Mouse (Mus musculus) adrenal gland, postnatal 25 days (tissue): ENCODE data around the gene Piezo1. TPM values are rescaled to one million over a fixed set of nuclear protein-coding genes. Genes with fewer than 3 reads are reported as not detected.

Source experiments
- DNase-seq: peaks from one replicate; pipeline ENCODE4 v3.0.0; 2021; ENCODE audit warnings: mixed read lengths
- total RNA-seq: library from RNA; stranded (reverse); gene quantifications from 2 replicates; pipeline ENCODE4 v1.2.3, GENCODE M21; 2021

Piezo1 gene
- total RNA-seq, 1 experiment from 2014 or later, result 20.1 TPM

DNA sequence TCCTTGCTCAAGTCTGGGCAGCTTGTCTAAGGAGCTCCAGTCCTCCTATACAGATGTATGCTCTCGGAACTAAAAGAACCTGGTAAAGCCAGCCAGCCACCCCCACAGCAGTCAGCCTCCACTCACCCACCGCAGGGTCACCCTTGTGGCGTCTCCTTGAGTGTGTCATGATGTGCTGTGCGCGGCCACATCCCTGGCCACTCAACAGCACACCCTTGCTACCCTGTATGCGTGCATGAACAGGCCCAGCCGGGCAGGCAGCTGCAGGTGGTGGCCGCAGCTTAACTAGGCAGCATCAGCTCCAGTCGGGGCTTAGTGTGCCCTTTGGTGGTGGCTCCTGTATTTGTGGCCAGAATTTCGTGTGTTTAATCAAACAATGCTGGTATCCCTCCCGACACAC, 94.0 kb downstream of the Piezo1 start:
- DNase-seq, result no peak

DNA sequence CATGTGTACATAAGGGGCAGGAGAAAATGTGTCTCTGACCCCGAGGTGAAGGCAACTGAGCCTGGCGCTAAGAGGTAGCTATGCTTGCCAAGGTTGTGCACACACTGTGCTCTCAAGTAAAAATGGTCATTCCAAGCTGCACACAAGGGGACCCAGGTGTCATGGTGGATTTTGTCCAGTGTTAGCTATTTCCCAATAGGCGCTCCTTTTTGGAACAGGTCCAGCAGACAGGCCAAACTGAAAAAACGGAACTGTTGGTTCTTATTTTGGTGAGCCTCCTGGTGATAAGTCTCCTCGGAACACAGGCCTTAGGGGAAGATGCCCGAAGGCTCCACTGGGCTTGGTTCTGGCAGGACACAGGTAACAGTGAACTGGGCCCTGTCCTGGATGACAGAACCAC, 96.7 kb downstream of the Piezo1 start:
- no peak for DNase-seq

DNA sequence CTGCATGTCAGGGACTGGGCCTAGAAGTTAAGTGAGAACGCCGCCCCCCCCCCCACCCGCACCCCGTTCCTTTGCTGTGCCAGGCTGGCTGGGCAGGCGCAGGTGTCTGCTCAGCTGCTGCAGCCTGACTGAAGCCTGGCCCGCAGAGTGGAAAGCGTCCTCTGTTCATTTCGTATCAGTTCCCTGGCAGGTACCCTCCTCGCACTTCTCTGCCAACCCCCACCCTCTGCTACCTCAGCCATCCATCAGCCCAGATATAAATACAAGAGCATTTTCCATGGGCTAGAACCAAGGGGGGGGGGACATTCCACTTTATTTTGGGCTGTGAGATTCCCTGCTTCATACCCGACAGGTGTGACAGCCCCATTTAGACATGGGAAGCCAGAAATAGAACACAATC, 99.0 kb downstream of the Piezo1 start:
- no peak for DNase-seq

DNA sequence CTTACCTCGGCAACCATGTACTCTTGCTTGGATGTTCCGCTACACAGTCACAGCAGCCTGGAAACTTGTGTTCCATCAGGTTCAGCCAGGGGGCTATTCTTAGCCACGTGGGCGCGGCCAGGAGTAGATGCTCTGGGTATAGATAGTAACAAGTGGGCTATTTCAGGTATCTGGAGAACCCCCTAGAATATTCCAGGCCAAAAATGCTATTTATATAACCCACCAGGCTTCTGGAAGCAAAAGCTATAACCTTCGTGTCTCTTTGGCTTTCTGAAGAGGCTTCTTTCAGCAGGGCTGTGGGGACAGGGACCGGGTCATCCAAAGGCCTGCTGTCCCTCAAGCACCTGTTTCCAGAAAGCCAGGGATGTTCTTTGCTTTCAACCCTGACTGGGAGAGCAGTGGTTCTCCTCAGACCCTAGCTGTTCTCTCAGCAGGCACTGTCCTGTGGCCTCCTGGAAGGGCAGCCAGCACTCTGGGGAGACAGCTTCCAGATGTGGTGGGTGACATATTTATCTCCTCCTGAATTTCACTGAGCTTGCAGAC, 99.9 kb downstream of the Piezo1 start:
- no peak for DNase-seq

DNA sequence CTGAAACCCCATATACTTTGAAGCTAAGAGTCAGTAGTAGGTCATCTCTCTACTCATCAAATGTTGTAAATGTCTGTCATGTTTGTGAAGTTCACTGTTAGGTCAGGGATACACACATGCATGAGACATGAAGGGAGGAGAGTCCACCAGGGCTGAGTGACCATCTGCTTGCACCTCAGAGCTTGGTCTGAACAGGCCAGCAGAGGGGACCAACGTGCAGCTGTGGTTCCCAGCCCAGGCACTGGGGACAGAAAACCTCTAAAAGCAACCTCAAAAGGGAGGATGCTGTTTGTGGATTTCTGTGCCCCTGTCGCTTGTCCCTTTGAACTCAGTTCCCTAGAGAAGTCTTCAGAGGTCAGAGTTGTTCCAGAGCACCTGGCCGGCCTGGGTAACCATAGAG, 105.9 kb downstream of the Piezo1 start:
- no peak for DNase-seq

DNA sequence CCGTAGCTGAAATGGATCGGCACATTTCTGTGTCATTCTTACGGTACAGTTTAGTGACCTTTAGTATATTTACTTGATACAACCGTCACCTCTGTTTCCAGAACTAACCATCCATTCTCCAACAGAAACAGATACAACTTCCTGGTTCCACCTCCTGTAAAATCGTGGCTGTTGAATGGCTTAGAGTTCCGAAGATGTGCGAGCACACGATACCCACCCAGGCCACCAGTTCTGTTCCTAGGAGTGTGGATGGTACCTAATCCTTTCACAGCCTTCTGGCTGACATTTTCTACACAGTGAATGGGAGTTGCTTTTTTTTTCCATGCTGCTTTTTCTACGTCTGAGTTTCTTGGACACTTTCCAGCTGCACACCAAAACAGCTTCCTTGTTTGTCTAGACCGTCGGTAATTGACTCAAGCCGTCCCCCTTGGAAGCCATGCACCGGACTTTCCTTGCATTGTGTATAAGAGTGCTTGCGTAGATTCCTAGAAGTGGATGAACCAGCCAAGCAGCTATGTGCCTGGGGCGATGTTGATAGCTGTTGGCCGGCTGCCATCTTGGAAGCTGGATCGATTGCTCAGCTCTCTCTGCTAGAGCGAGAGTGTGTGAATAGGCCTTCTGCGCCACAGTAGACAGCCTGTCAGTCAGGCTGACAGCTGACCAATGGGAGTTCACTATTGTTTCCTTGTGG, 106.9 kb downstream of the Piezo1 start:
- peak; percentile 87 for DNase-seq

DNA sequence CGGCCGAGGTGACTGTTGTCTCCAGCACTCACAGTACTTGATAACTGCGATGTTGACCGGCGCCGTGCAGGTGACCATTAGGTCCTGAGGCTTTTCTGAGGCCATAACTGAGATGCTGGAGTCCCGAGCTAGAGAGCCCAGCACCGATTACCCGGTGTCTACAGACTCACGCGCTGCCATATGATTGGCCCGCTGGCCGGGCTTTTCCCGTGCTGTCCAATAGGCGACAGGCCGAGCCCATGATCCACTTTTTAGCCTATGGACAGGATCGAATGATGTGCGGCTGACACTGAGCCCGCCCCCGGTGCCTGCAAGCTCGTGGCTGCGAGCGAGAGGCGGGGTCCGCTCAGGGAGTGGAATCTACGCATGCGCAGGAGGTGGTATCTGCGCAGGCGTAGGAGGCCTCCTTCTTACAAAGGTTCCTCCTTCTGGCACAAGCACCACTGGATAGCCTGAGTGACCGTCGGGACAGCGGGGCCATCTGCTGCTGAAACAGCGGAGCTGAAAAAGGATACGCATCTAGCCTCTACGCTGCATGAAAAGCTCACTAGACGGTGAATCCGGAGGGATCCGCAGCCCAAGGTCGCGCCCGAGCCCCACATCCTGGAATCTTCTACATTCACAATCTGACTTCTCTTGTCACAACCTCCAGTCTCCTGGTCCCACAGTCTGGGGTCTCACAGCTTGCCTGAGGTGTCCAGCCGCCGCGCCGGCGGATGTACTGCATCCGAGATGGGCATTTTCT, 107.7 kb downstream of the Piezo1 start, which contains the start of gene Mvd:
TSS of gene Mvd (minus strand) at position 161 of the 745 bp plus-strand sequence.
- peak; percentile 98 for DNase-seq

DNA sequence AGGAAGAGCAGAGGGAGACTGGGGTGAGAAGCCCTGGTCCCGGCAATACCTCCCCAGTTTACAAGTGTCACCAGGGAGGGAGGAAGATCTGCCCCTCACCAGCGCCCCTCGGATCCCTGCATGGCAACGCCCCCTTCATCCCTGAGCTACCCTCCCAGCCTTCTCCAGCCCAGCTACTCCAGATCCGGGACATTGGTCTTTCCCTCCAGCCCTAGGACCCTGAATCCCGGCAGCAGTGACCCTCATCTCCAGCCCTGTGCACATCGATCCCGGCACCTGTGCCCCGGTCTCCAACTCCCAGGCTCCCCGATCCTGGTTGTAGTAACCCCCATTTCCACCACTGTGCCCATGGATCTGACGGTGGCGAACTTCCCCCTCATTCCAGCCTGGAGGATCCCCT, 108.3 kb downstream of the Piezo1 start:
- no peak for DNase-seq

DNA sequence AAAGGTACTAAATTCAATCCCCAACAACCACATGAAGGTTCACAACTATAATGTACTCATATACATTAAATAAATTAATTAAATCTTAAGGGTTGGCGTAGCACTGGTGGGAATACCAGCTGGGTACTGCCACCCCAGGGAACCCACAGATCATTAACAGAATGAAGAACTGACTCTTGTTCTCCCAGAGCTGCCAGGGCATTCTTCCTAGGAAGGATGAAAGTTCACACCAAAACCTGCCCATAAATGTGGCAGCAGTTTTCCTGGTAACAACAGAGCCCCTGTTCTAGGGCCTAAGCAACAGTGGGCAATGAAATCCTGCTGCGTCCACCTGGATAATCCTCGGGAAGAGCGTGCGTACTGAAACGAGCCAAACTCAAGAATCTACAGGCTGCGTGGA, 108.8 kb downstream of the Piezo1 start:
- no peak for DNase-seq

DNA sequence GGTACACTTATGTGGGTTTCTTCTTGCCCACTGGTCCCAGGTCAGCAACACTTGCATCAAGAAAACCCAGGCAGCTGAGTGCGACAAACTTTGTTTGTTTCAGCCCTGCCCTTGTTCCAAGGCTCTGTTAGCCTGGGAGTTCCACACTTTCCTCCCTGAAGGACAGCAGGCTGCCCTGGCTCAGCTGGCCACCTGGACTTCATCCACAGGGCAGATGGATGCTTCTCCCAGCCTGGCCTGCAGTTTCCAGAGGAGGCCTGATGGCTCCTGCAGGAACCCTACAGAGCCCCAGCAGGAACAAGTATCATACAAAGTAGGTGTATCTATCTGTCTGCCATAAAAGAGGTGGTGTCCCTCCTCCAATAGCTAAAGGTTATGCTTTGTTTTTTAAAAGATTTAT, 109.8 kb downstream of the Piezo1 start:
- no peak for DNase-seq

DNA sequence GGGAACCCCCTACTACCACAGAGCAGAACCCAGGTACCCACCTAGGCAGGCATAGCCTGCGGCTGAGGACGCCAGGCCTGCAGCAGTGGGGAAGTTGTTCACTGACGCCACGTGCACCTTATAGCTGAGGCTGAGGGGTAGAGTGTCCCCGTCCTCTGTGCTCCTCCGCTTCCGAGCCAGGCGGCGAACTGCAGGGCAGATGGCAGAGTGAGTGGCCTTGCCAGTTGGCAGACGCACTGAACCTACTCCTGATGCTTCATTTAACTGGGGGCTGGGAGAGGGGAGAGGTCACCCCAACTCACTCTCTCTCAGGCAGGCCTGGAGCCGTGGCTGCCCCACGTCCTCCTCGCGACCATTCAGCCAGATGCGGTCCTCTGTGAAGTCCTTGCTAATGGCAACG, 111.8 kb downstream of the Piezo1 start:
- no peak for DNase-seq

DNA sequence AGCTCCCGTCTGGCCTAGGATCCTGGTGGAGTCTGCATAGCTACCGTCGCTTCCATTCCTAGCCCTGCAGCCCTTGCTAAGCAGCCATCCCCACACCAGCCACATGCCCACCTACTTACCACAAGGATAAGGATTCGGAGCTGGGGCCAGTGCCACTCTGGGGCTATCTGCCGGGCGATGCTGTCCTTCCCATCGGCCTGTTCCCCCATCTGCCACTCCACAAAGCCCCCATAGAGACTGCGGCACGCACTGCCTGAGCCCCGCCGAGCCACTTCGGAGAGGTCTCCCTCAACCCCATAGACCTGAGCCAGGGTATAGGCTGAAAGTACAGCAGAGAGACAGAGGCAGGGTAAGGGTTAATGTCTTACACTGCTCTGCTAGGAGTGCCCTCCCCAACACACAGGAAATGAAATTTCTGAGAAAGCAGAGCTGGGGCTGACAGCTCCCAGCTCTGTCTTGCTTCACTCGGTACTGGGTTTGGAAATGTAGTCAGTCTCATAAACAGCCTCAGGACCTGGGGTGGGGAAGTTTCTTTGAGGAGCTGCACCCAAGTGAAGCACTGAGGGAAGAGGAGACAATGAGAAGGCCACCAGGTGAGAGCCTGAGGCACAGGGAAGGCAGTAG, 113.3 kb downstream of the Piezo1 start:
- DNase-seq, result no peak

DNA sequence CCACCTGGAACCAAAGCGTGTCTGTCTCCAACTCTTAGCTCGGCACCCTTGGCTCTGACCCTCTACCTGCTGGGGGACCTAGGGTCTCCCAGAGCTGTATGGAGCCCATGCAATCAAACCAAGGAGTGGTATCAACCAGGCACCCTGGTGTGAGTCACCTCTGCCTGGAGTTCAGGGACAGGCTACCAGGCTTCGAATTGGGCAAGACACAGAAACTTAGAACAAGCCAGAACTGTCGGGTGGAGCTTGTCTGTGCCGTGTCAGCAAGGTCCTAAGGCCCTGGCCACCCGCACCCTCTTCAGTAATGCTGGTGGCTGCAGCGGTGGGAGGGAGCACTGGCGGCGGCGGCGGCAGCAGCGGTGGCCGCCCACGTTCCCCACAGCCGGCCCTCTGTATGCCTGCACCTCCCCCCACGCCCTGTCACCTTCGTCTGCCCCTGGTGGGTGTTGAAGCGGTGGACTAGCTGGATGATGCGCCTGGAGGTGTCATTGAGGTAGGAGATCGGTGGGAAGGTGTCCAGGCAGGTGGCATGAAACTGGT, 114.5 kb downstream of the Piezo1 start:
- no peak for DNase-seq

DNA sequence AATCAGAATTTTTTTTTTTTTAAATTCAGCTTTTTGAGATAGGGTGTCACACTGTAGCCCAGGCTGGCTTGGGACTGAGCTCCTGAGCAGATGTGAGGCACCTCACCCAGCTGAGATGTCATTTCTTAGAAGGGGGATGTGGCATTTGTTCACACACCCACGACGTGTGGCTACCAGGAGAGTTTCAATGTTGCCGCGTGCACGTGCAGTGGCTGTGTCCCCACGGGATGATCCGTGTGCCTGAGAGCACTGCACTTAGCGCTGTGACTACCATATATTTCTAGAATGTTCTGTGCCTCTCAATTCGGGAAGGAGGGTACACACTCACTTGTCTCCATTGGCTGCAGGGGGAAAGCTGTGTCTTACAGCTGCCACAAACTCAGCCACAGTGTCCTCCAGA, 115.0 kb downstream of the Piezo1 start:
- no peak for DNase-seq

DNA sequence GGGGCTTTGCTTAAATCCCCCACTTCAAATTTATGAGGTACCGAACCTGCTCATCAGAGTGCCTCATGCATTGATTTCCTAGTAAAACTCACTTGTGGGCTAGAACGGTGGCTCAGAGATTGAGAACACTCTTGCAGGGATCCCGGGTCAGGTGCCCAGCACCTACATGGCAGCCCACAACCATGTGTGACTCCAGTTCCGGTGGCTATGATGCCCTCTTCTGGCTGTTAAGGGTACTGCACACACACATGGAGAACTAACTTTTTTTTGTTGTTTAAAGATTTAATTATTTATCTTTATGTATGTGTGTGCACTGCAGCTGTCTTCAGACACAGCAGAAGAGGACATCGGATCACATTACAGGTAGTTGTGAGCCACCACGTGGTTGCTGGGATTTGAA, 115.8 kb downstream of the Piezo1 start:
- no peak for DNase-seq

DNA sequence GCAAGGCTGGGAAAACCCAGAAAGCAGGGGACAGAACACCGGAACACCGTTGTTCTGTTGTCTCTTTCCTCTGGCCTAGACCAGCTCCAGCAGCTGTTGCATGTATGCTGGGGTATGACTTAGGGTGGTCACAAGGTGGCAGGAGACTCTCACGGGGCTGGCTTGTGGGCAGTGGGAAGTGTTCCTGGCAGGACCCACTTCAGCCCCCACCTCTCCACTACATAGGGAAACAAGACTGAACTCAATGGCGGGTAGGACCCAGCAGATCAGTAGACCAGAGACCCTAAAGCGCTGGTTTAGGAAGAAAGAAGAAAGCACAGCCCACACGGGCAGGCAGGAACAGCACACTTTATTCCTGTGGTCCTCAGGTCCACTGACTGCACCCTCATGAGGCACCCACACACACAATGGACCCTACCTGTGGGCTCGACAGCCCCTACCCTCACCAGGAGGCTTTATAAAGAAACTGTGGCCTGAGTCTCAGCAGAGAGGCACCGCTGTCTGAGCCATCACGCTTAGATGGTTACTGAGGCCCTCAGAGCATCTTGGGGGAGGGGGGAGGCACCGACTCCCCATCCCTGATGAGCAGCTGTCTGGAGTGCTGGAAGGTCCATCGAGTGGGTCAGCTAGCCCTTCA, 117.7 kb downstream of the Piezo1 start:
- no peak for DNase-seq

DNA sequence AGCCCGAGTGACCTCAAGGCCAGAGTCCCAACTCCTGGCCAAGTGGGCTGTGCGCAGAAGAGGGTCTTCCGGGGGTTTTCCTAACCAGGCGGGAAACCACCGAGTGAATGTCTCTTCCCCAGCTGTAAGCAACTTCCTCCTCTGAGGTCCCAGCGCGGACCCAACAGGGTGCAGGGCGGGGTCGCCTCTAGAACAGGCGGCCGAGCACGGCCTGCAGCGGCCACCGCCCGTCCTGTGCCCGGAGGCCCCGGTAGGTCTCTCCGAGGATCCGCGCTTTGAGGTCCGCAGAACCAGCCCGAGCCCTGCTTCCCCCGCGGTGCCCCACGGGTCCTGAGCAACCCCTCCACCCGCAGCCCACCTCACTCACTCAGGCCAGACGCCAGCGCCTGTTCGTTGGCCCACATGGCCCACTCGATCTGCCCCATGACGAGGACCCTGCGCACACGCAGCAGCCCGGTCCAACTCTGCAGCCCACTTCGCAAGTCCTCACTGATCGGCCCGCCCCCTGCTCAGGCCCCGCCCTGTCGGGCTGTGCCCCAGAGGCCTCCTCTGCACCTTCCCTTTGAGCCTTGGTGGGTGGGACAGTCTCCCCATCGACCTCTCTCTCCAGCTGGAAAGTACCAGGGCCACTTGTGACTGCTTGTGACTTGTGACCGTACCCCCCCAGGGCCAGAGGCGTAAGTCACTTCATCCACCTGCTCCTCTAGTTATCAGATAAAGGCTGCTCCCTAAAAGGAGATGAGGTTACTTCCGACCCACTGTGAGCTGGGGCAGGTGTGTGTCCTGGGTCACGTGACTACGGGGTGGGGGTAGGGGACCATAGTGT, 118.5 kb downstream of the Piezo1 start, which contains the start of gene Cyba:
TSS of gene Cyba (minus strand) at position 488 of the 826 bp plus-strand sequence.
- peak; percentile 61 for DNase-seq
